Mouse (Mus musculus) intestine, postnatal 0 days (tissue): ENCODE results near the gene Rnf167. TPM values are rescaled to one million over a fixed set of nuclear protein-coding genes. Genes with fewer than 3 reads are reported as not detected.

Experiments
- ATAC-seq: fragments of 200-750 bp; cut with Nextera tagmentation; 2 replicates; pipeline ENCODE4 v1.8.0; 2017; ENCODE audit warnings: mild to moderate bottlenecking, moderate TSS enrichment, moderate library complexity
- H3K27ac ChIP-seq: fragments of 300-500 bp; sonication (generic); 2 replicates; pipeline ENCODE4 v1.5.1; 2014; ENCODE audit warnings: mild to moderate bottlenecking, low read depth, low read length, moderate library complexity
- H3K27me3 ChIP-seq: fragments of 300-500 bp; sonication (generic); replicated peaks from 2 replicates; pipeline ENCODE4 v1.6.1; 2014; ENCODE audit warnings: low read length, mixed read lengths; ENCODE audit not compliant: control insufficient read depth, insufficient read depth
- H3K36me3 ChIP-seq: fragments of 300-500 bp; sonication (generic); 2 replicates; pipeline ENCODE4 v1.6.1; 2014; ENCODE audit warnings: mild to moderate bottlenecking, moderate library complexity; ENCODE audit not compliant: control insufficient read depth, insufficient read depth
- H3K4me1 ChIP-seq: fragments of 300-500 bp; sonication (generic); replicated peaks from 2 replicates; pipeline ENCODE4 v1.6.1; 2014; ENCODE audit warnings: antibody characterized with exemption, low read length, mixed read lengths; ENCODE audit not compliant: control insufficient read depth, insufficient read depth
- H3K4me2 ChIP-seq: fragments of 300-500 bp; sonication (generic); replicated peaks from 2 replicates; pipeline ENCODE4 v1.6.1; 2014; ENCODE audit warnings: low read depth, mild to moderate bottlenecking, moderate library complexity
- H3K4me3 ChIP-seq: fragments of 300-500 bp; sonication (generic); 2 replicates; pipeline ENCODE4 v1.5.1; 2014; ENCODE audit warnings: low read depth, low read length
- H3K9ac ChIP-seq: fragments of 300-500 bp; sonication (generic); 2 replicates; pipeline ENCODE4 v1.6.1; 2014; ENCODE audit warnings: mild to moderate bottlenecking, low read depth, low read length
- H3K9me3 ChIP-seq: fragments of 300-500 bp; sonication (generic); 2 replicates; pipeline ENCODE4 v1.6.1; 2016; ENCODE audit warnings: mixed run types; ENCODE audit not compliant: control insufficient read depth
- CTCF ChIP-seq: sonication (generic); IDR thresholded peaks from 2 replicates; pipeline ENCODE4 v1.5.1; 2016; ENCODE audit warnings: low read depth, mild to moderate bottlenecking, control low read depth, antibody characterized with exemption, moderate library complexity
- WGBS: fragments of 180-500 bp; shearing (Covaris S2); extraction: QIAGEN DNeasy Blood & Tissue Kit; methylation state at CpG from one replicate; pipeline ENCODE4 v1.1.7; 2014; 5-methylcytosine and 5-hydroxymethylcytosine counted together
- polyA plus RNA-seq: library from polyadenylated mRNA; unstranded; fragments of >200 nt; fragmentation: Nextera tagmentation; extraction: Ambion mirVana; gene quantifications from 2 replicates; pipeline ENCODE4 v1.2.1, GENCODE M21; 2015

The Rnf167 gene
- polyA plus RNA-seq, 1 experiment from 2014 or later: 107 TPM

- no peaks in the 10 kb centered on the region for H3K36me3 ChIP-seq
- ATAC-seq: no peak
- H3K4me1 ChIP-seq: peaks cover 3% of the 10 kb centered on the region; the same call in 1 of the 2 replicates
- no peak overlapping the region for H3K4me3 ChIP-seq
- H3K9me3 ChIP-seq: no peaks in the 10 kb centered on the region
- H3K9ac ChIP-seq: no peak overlapping the region
- no peak overlapping the region for H3K4me2 ChIP-seq
- WGBS: 83% methylated on average over 3 of the region's 3 CpGs
- no peak overlapping the region for H3K27ac ChIP-seq
- no peak for TF ChIP-seq CTCF
- H3K27me3 ChIP-seq: no peaks in the 10 kb centered on the region
These were observed 46.5 kb downstream of the Rnf167 start for GRCm38 (mm10) chr11:70693504-70693903.

- TF ChIP-seq CTCF: peak; percentile 24; the same call in 1 of the 2 replicates
- H3K36me3 ChIP-seq: no peaks in the 10 kb centered on the region
- ATAC-seq: no peak
- H3K27me3 ChIP-seq: no peaks in the 10 kb centered on the region
- no peak overlapping the region for H3K4me2 ChIP-seq
- H3K9me3 ChIP-seq: no peaks in the 10 kb centered on the region
- H3K4me1 ChIP-seq: peaks cover 4% of the 10 kb centered on the region
- no peak overlapping the region for H3K9ac ChIP-seq
- H3K27ac ChIP-seq: no peak overlapping the region
- no peak overlapping the region for H3K4me3 ChIP-seq
- 75% methylated on average over 3 of the region's 3 CpGs for WGBS
These were observed 50.3 kb downstream of the Rnf167 start for GRCm38 (mm10) chr11:70697376-70697775.

GRCm38 (mm10) chr11:70699051-70699450 lies 52.0 kb downstream of the Rnf167 start:
- WGBS: 82% methylated on average over 2 of the region's 2 CpGs

GRCm38 (mm10) chr11:70699722-70700556 lies 52.9 kb downstream of the Rnf167 start, which contains the start of the genes Inca1 and Kif1c:
Gene Inca1 (minus strand): TSS chr11:70700155.
Gene Kif1c (plus strand): TSS chr11:70700548.
- ATAC-seq: peak; percentile 95
- Histone ChIP-seq H3K27ac (peak within 1 kb of the TSS; percentile 91), H3K9me3 (no peaks in the 10 kb centered on the region), H3K4me3 (peak within 1 kb of the TSS; percentile 95), H3K9ac (peak within 1 kb of the TSS; percentile 86), H3K4me2 (peak within 1 kb of the TSS; percentile 76), H3K4me1 (peaks cover 4% of the 10 kb centered on the region), H3K27me3 (no peaks in the 10 kb centered on the region), H3K36me3 (peaks cover 16% of the 10 kb centered on the region)
- no peak for TF ChIP-seq CTCF
- 1% methylated on average over 57 of the region's 69 CpGs for WGBS

More at GRCm38 (mm10) chr11:70699051-70699450, 52.0 kb downstream of the Rnf167 start:
- Histone ChIP-seq H3K4me2 (no peak overlapping the region), H3K4me3 (no peak overlapping the region), H3K9me3 (no peaks in the 10 kb centered on the region), H3K27me3 (no peaks in the 10 kb centered on the region), H3K4me1 (peaks cover 4% of the 10 kb centered on the region), H3K9ac (no peak overlapping the region), H3K27ac (no peak overlapping the region), H3K36me3 (peaks cover 7% of the 10 kb centered on the region; the same call in 1 of the 2 replicates)
- no peak for ATAC-seq
- no peak for TF ChIP-seq CTCF

GRCm38 (mm10) chr11:70700613-70701012 lies 53.6 kb downstream of the Rnf167 start:
- Histone ChIP-seq H3K9me3 (no peaks in the 10 kb centered on the region), H3K27ac (peak overlapping the region; percentile 91), H3K4me2 (peak overlapping the region; percentile 76), H3K4me3 (peak overlapping the region; percentile 95), H3K36me3 (peaks cover 22% of the 10 kb centered on the region), H3K9ac (peak overlapping the region; percentile 86), H3K4me1 (peaks cover 4% of the 10 kb centered on the region), H3K27me3 (no peaks in the 10 kb centered on the region)
- no peak for TF ChIP-seq CTCF
- ATAC-seq: peak; percentile 53
- under 1% methylated on average over 34 of the region's 34 CpGs for WGBS

Other genes starting within 250 kb of the Rnf167 start
- 9.5 and 9.9 TPM in 2 replicates for gene Pelp1, start 237.2 kb upstream of the Rnf167 start, polyA plus RNA-seq
- gene Arrb2, start 214.6 kb upstream of the Rnf167 start, polyA plus RNA-seq: 7.4 and 7.8 TPM in 2 replicates
- gene Med11, start 195.3 kb upstream of the Rnf167 start, polyA plus RNA-seq: 30.1 and 30.7 TPM in 2 replicates
- 1.4 and 1.5 TPM in 2 replicates for gene Zmynd15, start 187.8 kb upstream of the Rnf167 start, polyA plus RNA-seq
- gene Cxcl16, start 187.3 kb upstream of the Rnf167 start, polyA plus RNA-seq: 33.8 and 39.3 TPM in 2 replicates
- gene Tm4sf5, start 142.0 kb upstream of the Rnf167 start, polyA plus RNA-seq: 398 and 402 TPM in 2 replicates
- 0.25 and 0.31 TPM in 2 replicates for gene Vmo1, start 132.6 kb upstream of the Rnf167 start, polyA plus RNA-seq
- gene Gltpd2, start 128.0 kb upstream of the Rnf167 start, polyA plus RNA-seq: 0.30 and 0.82 TPM in 2 replicates
- 462 and 489 TPM in 2 replicates for gene Psmb6, start 121.9 kb upstream of the Rnf167 start, polyA plus RNA-seq
- gene Gm40193, start 114.3 kb upstream of the Rnf167 start, polyA plus RNA-seq: not detected in 2 replicates
- 5.9 and 6.3 TPM in 2 replicates for gene Pld2, start 107.2 kb upstream of the Rnf167 start, polyA plus RNA-seq
- gene Mink1, start 84.4 kb upstream of the Rnf167 start, polyA plus RNA-seq: 5.8 and 6.1 TPM in 2 replicates
- gene 4930544D05Rik, start 31.4 kb upstream of the Rnf167 start, polyA plus RNA-seq: not detected in 2 replicates
- 0.12 TPM in 1 of 2 replicates, not detected in the other for gene Chrne, start 28.0 kb upstream of the Rnf167 start, polyA plus RNA-seq
- gene Gp1ba, start 8.1 kb upstream of the Rnf167 start, polyA plus RNA-seq: 0.07 and 0.10 TPM in 2 replicates
- gene Slc25a11, start 244 bp downstream of the Rnf167 start, polyA plus RNA-seq: 192 and 210 TPM in 2 replicates
- 1,830 and 1,961 TPM in 2 replicates for gene Pfn1, start 7.4 kb downstream of the Rnf167 start, polyA plus RNA-seq
- gene Eno3, start 10.0 kb downstream of the Rnf167 start, polyA plus RNA-seq: 4.9 and 5.9 TPM in 2 replicates
- gene Spag7, start 22.2 kb downstream of the Rnf167 start, polyA plus RNA-seq: 61.3 and 66.2 TPM in 2 replicates
- 11.7 and 12.3 TPM in 2 replicates for gene Camta2, start 40.9 kb downstream of the Rnf167 start, polyA plus RNA-seq
- 2.8 and 3.3 TPM in 2 replicates for gene Inca1, start 52.9 kb downstream of the Rnf167 start, polyA plus RNA-seq
- gene Kif1c, start 53.3 kb downstream of the Rnf167 start, polyA plus RNA-seq: 4.4 and 5.4 TPM in 2 replicates
- 4.4 and 5.0 TPM in 2 replicates for gene Zfp3, start 117.0 kb downstream of the Rnf167 start, polyA plus RNA-seq
- gene Scimp, start 165.4 kb downstream of the Rnf167 start, polyA plus RNA-seq: 1.9 and 2.0 TPM in 2 replicates
- gene Rabep1, start 197.5 kb downstream of the Rnf167 start, polyA plus RNA-seq: 90.9 and 104 TPM in 2 replicates